Mouse (Mus musculus): ENCODE results near the gene Vamp1.
"Not testable (repeated sequence)": the region's sequence is repeated elsewhere in the genome, so short reads cannot be mapped to it uniquely, and the experiment has no call there.

The Vamp1 gene

DNA sequence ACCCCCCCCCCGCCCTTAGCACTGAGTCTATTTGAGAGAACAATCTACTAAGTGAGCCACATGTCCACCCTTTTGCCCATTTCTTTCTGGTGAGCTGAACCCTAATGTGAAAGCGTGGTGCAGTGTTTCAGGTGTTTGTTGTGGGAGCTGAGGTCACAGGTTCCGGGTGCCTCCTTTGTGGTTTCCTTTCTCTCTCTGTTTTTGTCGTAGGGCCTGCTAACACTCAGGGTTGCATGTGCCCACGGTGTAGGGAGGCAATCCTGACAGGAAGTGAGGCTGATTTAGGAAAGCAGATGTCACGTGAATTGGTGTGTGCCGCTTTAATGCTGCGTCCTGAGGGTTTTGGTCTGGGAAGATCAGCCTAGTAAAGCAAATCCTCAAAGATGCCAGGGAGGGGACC lies 26.2 kb downstream of the Vamp1 start:
- peak; percentile 63 to 67 for DNase-seq (ENCODE audit: low spot score in 2 of 2)

DNA sequence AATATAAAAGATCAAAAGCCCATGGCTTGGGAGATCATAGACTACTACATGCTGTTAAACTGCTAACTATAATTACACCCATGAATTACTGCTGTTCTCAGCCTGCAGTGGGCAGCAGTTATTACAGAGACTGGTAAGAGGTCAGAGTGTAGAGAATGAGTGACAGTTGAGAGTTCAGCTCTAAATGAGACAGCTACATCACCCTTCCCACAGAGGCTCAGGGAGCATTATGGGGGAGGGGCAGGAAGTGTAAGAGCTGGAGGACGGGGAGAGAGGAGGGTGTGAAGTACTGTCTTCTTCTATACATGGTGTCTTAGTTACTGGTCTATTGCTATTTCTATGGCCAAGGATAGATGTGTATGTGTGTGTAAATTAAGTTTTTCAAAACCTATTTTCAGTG lies 29.2 kb downstream of the Vamp1 start:
- no peak for DNase-seq (ENCODE audit: low spot score in 2 of 2)

DNA sequence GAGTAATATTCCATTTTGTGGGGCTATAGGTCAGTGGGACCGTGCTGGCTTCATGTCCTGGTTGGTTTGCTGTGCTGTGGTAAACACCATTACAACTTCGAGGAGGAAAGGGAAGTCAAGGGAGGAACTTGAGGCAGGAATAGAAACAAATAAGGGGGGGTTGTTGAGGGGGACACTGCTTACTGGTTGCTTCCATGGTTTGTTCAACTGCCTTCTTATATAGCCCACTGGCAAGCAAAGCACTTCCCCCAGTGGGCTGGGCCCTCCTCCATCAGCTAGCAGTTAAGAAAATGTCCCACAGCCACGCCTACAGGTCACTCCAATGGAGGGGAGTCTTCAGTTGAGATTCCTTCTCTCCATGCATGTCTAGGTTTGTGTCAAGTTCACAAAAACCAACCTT lies 36.9 kb downstream of the Vamp1 start:
- no peak for DNase-seq (ENCODE audit: low spot score in 2 of 2)

DNA sequence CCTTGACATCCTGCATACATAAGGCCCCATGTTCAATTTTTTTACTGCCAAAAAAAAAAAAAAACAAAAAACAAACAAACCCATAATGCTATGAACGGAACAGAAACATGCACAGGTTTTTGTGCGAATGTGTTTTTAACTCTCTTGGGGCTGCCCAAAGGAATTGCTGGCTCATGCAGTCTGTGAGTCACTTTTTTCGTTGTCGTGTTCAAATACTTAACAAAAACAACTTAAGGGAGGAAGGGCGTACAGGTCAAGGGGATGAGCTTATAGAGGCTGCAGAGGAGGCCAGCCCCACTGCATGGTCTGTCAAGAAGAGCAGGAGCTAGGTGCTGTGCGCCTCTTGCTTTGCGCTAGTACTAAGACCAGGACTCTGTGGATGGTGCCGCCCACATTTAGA lies 37.4 kb downstream of the Vamp1 start:
- DNase-seq (ENCODE audit: low spot score in 2 of 2) = no peak

DNA sequence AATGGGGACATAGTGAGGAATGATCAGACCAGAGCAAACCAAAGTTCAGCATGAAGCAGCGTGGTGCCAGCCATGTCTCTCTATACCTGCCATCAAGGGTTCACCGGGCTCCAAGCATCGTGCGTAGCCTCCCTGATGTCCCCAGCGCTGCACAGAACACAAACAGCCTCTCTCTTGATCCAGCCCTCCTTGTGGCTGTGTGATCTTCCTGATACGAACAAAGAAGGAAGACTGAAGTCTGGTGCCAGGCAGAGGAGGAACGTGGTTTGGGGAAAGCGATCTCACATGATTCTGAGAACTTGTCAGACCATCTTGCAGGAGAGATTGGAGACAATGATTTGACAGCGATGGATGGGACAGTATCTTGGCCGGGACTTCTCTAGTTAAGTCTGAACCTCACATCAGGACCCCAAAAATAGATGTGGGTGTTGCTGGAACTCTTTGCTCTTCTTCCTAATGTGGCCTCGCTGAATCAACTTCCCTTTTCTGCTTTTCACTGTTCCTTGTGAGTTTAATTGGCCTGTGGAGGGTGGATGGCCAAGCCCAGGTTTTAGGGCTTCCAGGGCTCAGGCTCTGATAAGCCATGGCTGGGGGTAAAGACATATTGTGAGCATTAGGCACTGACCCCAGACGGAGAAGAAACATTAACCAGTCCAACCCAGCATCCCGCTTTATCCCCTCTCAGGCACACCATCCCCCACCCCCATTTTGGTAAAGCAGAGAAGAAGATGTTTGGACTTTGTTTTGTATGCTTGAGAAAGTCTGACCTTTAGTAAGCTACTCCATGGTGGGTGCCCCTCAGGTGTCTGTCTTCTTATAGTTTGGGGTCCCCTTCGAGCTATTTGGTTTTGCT lies 38.7 kb downstream of the Vamp1 start:
- DNase-seq (ENCODE audit: low spot score in 2 of 2) = peak; percentile 54 to 61

DNA sequence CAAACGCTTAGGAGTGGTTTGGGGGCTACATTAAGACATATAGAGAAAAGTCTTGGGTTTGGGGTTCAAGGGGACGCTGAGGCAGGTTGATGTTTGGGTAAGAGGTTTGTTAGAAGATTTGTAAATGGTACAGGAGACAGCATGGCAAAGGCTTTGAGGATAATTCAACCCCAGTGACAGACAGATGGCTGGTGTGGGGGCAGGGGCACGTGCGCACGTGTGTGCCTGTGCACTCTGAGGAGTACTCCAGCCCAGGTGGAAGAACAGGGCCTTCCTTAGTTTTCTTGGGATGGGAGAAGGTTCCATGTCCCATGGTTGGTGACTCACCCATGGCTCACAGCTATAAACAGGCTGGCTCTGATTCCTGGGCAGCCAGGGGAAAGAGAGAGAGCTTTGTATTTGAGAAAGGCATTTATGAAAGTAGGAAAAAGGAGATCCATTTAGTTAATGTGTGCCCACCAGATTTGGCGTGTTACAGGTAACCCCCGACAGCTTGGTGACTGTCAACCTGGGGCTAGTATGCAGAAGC lies 40.2 kb downstream of the Vamp1 start:
- DNase-seq (ENCODE audit: low spot score in 2 of 2) = no peak

DNA sequence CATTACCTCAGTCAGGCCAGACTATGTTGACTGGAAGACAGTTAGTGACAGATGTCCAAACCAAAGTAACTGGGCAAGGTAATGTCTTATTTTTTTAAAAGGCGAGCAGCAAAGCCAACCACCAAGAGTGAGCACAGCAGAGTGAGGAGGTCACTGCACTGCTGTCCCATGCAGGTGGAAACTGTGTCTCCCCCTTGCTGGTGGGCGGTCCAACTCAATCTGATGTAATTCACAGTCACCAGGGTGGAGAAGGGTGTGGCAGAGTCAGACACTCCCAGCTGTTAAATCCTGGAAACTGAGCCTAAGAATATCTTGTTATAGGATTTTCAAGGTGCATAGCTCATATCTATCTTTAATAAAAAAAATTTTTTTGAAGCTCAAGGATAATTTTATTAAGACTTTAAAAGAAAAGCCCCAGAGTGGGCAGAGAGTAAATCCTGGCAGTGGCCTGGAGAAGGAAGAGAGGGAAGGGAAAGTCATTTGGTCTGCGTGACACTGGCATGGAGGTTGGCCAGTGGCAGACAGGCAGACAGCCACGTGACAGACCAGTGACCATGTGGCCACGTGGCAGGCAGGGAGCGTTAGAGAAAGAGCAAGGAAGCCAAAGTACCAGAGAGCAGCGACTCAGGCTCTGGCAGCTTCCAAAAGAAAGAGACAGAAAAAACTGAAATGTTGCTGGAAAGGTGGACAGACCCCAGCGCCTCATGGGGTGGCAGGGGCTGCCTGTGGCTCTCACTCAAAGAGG lies 41.0 kb downstream of the Vamp1 start:
- DNase-seq (ENCODE audit: low spot score in 2 of 2) = no peak

DNA sequence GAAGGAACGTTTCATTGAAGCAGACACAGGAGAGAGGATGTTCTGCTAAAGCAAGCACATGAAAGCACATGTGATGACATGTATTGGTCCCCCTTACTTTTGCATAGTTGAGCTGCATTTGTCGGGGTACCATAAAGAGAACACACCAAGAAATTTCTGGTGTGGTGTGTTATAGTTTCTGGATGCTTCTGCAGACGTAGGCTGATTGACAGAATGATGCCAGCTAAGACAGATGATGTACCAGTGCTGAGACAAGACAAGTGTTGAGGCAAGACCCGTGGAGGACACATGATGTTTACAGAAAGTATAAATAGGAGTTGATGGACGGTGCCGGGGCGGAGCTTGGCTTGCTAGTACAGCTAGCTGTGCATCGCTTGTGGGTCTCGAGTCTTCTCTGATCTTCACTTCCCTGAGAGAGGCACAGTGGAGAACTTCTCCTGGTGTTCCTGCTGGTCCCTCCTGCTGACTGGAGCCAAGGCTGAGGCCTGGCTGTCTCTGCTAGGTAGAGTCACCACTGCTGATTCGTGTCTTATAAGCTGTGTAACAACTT lies 44.7 kb downstream of the Vamp1 start:
- DNase-seq (ENCODE audit: low spot score in 2 of 2) = no peak

DNA sequence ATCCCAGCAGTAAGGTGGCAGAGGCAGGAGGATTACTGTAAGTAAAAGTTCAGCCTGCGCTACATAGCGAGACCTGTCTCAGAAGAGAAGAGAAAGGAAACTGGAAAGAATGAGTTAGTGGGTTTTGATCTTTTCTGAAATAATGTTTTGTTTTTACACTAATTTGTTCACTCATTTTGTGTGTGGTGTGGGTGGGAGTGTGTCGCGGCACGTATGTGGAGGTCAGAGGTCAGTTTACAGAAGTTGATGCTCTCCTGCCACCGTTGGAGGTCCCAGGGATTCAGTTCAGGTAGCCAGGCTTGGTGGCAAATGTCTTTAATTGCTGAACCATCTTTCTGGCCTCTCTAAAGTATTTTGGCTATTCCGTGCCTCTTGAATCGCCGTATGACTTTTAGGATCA lies 48.9 kb downstream of the Vamp1 start:
- DNase-seq (ENCODE audit: low spot score in 2 of 2) = no peak

DNA sequence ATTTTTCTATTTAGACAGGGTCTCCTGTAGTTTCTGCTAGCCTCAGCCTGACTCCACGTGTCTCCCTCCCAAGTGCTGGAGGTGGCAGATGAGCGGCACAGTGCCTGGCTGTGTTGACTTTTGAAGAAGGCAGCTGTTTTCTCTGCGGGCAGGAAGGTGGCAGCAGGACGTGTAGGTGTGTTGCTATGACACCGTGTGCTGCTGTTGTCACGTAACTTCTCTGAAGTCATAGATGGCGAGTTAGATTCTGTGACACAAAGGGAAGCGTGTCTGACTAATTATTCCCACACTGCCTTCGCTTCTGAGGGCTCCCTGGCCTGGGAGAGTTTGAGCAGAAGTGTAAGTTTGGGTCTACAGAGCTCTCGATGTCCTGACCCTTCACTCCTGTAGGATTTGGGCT lies 49.9 kb downstream of the Vamp1 start:
- DNase-seq (ENCODE audit: low spot score in 2 of 2) = peak; percentile 66

DNA sequence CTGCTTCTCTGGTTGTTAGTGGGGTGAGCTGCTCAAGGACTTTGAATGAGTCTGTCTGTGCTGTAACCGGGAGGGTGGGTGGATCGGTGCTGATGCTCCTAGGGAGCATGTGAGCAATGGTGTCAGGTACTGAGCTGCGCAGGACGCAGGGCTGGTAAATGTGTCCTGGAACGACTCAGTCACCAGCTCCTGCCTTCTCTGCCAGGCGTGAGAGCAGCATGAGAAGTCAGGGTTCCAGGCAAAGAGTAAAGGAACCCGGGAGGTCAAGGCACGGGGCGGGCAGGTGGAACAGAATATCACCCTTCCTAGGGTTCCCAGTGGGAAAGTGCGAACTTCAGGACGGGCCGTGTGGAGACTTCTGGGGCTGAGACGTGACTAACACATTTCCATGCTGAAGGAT lies 50.7 kb downstream of the Vamp1 start:
- DNase-seq (ENCODE audit: low spot score in 2 of 2) = no peak

DNA sequence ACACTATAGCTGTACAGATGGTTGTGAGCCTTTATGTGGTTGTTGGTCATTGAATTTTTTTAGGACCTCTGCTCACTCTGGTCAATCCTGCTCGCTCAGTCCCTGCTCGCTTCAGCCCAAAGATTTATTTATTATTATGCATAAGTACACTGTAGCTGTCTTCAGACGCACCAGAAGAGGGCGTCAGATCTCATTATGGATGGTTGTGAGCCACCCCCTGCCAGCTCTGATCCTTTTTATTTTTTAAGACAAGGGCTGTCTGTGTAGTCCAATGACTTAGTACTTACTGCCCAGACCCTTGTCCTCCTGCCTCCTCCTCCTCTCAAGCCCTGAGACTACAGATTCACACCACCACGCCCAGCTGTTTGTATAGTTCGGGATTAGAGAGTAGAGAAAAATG lies 51.2 kb downstream of the Vamp1 start:
- DNase-seq (ENCODE audit: low spot score in 2 of 2) = not testable (repeated sequence)

DNA sequence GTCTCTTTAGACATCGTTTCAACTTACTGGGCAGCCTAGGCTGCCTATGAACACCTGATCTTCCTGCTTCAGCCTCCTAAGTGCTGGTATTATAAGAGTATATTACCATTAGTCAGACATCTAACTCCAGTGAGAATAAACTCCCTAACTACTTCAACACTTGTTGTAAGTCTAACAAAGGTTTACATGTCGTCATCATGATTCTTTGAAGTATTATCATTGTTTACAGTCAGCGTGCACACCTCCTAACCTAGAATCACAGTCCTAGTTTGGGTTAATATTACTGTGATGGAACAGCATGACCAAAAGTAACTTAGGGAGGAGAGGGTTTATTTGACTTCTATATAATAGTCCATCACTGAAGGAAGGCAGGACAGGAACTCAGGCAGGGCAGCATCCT lies 52.1 kb downstream of the Vamp1 start:
- DNase-seq (ENCODE audit: low spot score in 2 of 2) = no peak

DNA sequence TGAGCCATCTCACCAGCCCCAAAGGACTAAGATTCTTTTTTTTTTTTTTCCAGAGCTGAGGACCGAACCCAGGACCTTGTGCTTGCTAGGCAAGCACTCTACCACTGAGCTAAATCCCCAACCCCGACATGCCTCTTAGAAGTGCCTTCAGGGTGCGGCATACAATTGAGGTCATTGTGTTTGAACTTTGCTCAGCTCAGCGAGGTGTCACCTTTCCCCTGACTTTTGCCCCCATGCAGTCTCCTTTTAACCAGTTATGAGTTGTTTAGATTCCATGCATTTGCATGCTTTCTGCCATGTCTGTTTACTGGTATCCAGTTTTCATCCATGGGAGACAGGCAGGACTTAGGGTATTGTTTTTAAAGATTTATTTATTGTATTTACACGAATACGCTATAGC lies 53.4 kb downstream of the Vamp1 start:
- DNase-seq (ENCODE audit: low spot score in 2 of 2) = no peak

DNA sequence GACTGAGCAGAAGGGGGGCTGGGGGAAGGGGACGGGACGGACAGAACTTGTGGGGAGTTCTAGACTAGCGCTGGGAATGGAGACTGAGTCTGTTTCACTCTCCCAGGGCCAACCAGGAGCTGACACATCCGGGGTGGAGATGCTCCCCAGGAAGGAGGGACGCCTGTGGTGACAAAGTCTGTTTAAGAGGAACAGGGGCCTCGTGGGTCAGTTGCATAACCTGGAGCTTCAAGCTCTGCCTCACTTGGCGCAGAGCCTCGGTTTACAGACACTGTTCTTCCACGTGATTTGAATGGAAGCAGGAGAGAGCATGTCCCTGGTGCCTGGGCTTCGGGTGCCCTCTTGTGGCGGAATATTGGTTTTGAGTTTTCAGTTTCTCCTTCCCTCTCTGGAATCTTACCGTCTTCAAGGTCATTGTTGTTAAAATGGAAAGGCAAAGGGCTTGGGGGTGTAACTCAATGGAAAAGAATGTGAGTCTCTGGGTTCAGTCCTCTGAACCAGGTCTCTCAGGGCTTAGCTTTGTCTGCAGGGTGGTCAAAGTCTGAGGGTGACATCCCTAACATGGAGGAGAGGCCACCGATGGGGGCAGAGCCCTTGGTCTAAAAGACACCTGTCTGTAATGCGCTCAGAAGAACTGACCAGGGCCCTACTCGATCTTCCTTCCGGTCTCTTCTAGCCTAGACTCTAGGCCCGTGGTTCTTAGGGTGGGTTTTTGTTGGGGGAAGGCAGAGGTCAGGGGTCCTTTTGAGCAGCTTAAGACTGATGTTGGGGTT lies 56.3 kb downstream of the Vamp1 start:
- peak; percentile 80 to 86 for DNase-seq (ENCODE audit: low spot score in 2 of 2)

DNA sequence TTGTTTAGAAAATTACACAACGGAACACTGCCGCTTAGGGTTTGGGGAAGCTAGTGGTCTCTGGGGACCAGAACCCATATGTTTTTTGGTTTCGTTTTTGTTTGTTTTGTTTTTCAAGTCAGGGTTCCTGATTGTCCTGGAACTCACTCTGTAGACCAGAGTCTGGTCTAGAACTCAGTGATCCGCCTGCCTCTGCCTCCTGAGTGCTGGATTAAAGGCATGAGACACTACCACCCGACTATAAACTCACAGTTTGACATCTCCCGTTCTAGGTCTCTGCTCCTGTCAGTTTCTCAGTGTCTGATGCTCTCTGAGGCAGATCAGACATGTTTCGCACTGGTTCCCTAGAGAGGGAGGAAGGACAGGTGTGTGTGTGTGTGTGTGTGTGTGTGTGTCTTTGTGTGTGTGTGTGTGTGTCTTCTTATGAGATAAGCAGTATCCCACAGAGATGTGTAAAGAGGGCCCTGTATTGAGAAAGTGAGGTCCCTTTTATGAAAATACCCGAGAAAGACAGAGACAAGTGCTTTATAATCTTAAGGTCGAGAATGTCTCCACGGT lies 57.0 kb downstream of the Vamp1 start:
- DNase-seq (ENCODE audit: low spot score in 2 of 2) = peak; percentile 56 to 64

DNA sequence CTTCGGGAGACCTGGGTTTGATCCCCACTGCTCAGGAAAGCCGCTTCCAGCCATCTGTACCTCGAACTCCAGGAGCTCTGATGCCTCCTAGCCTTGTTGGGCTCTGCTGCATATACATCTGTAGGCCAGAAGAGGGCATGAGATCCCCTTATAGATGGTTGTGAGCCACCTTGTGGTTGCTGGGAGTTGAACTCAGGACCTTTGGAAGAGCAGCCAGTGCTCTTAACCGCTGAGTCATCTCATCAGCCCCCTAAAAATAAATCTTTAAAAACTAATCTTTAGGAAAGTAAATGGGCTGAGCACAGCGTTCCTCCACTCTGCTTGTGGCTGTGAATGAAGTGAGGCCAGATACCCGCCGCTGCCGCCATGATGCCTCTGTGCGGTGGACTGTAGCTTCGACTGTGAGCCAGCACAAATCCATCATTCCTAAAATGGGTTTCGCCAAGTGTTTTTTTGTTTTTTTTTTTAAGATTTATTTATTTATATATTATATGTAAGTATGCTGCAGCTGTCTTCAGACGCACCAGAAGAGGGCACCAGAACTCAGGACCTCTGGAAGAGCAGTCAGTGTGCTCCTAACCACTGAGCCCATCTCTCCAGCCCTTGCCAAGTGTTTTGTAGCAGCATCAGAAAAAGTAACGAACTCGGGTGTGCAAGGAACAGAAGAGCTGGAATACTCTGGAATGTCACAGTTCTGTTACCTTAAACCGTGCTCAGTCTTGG lies 59.7 kb downstream of the Vamp1 start:
- peak in 1 of 2 experiments; percentile 25 for DNase-seq (ENCODE audit: low spot score in 2 of 2)

DNA sequence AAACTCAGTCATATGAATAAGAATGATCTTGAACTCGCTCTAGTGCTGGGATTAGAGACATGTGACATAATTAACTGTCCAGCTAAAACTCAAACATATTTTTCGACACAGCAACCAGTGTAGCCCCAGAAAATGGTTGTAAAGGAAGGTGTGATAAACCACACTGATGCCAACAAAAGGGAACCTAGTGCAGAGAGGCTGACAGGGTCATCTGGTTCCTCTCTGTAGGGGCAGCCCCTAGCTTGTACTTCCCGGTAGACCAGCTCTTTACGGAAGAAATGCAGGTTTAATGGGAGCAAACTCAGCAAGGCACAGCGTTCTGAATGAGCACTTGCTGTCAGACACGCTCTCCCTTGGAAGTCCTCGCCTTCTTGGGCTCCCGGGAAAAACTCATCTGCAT lies 64.4 kb downstream of the Vamp1 start:
- peak; percentile 19 to 41 for DNase-seq (ENCODE audit: low spot score in 2 of 2)

DNA sequence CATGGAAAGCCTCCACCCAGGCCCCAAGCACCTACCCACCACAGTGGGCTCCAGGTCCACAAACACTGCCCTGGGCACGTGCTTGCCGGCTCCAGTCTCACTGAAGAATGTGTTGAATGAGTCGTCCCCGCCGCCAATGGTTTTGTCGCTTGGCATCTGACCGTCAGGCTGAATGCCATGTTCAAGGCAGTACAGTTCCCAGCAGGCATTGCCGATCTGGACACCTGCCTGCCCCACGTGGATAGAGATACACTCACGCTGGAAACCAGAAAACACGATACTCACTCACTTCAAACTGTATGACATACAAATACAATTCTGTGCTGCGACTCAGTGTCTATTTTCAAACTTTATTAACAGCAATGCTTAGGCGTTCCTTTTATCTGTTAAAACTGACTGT lies 67.4 kb downstream of the Vamp1 start:
- DNase-seq (ENCODE audit: low spot score in 2 of 2) = not testable (repeated sequence)

DNA sequence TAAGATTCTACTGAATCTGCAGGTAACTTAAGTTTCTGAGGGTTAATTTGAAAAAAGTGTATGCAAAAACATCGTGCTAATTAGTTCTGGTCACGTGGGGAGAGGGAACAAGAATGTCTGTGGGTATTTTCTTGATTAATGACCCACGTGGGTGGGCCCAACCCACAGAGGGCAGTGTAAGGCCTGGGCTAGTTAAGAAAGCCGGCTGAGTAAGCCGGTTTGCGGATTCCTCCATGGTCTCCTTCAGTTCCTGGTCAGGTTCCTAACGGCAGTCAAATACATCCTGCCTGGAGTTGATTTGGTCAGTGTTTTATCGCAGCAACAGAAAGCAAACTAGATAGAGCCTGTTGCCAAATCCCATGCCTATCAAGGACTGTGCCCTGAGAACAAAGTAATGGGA lies 68.9 kb downstream of the Vamp1 start:
- DNase-seq (ENCODE audit: low spot score in 2 of 2) = no peak

DNA sequence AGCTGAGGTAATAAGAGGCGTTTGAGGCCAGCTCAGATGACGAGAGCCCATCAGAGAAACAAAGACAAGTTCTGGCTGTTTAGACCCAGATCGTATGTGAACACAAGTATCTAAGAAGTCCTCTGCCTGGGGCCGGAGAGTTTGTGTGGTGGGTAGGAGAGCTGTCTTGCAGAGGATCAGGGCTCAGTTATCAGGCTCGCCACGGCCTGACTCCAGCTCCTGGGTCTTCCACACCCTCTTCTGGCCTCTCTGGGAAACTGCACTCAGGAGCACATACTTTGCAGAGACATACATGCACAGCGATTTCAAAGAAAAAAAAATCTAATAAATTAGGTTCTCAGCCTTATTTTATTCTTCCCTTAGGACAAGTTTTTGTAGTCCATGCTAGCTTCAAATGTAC lies 69.4 kb downstream of the Vamp1 start:
- no peak for DNase-seq (ENCODE audit: low spot score in 2 of 2)
